Mouse (Mus musculus) limb, embryonic 11.5 days (tissue): ENCODE results near the gene Zbtb11. TPM values are rescaled to one million over a fixed set of nuclear protein-coding genes. Genes with fewer than 3 reads are reported as not detected.

Experiments
- ATAC-seq: fragments of 200-750 bp; cut with Nextera tagmentation; 2 replicates; pipeline ENCODE4 v1.8.0; 2017; ENCODE audit warnings: low read depth; ENCODE audit not compliant: insufficient number of reproducible peaks, low FRiP score, low TSS enrichment
- DNase-seq: peaks from one replicate; pipeline ENCODE4 v3.0.0-alpha.2; 2015; ENCODE audit warnings: low spot score
- H3K27ac ChIP-seq: fragments of 300-500 bp; sonication (generic); replicated peaks from 2 replicates; pipeline ENCODE4 v1.5.1; 2014; ENCODE audit warnings: low read depth, mild to moderate bottlenecking, low read length
- H3K27me3 ChIP-seq: fragments of 300-500 bp; sonication (generic); 2 replicates; pipeline ENCODE4 v1.6.1; 2014; ENCODE audit warnings: mild to moderate bottlenecking, low read length, mixed read lengths; ENCODE audit not compliant: control insufficient read depth, insufficient read depth
- H3K36me3 ChIP-seq: fragments of 300-500 bp; sonication (generic); 2 replicates; pipeline ENCODE4 v1.6.1; 2014; ENCODE audit warnings: mild to moderate bottlenecking, low read length, moderate library complexity, mixed read lengths; ENCODE audit not compliant: control insufficient read depth, insufficient read depth
- H3K4me1 ChIP-seq: fragments of 300-500 bp; sonication (generic); 2 replicates; pipeline ENCODE4 v1.6.1; 2014; ENCODE audit warnings: low read length, mixed read lengths; ENCODE audit not compliant: control insufficient read depth, insufficient read depth
- H3K4me2 ChIP-seq: fragments of 300-500 bp; sonication (generic); 2 replicates; pipeline ENCODE4 v1.6.1; 2014; ENCODE audit warnings: low read depth, mild to moderate bottlenecking, moderate library complexity; ENCODE audit not compliant: severe bottlenecking
- H3K4me3 ChIP-seq: fragments of 300-500 bp; sonication (generic); 2 replicates; pipeline ENCODE4 v1.5.1; 2014; ENCODE audit warnings: low read depth, low read length
- H3K9ac ChIP-seq: fragments of 300-500 bp; sonication (generic); 2 replicates; pipeline ENCODE4 v1.6.1; 2014; ENCODE audit warnings: mild to moderate bottlenecking, low read length
- H3K9me3 ChIP-seq: fragments of 300-500 bp; sonication (generic); 2 replicates; pipeline ENCODE4 v1.6.1; 2016; ENCODE audit warnings: low read length; ENCODE audit not compliant: control insufficient read depth
- WGBS: fragments of 180-500 bp; shearing (Covaris S2); extraction: QIAGEN DNeasy Blood & Tissue Kit; methylation state at CpG from one replicate; pipeline ENCODE4 v1.1.7; 2014; 5-methylcytosine and 5-hydroxymethylcytosine counted together
- polyA plus RNA-seq: library from polyadenylated mRNA; unstranded; fragments of >200 nt; fragmentation: Nextera tagmentation; extraction: Ambion mirVana; gene quantifications from 2 replicates; pipeline ENCODE4 v1.2.1, GENCODE M21; 2014

Zbtb11 gene
- polyA plus RNA-seq, 1 experiment from 2014 or later, result 18.0 TPM

- Histone ChIP-seq H3K4me2 (peak overlapping the region; percentile 56), H3K27ac (peak overlapping the region; percentile 69; the same call in 1 of the 2 replicates), H3K36me3 (peaks cover 15% of the 10 kb centered on the region; the same call in 1 of the 2 replicates), H3K9me3 (no peaks in the 10 kb centered on the region), H3K4me3 (peak overlapping the region; percentile 99), H3K9ac (peak overlapping the region; percentile 85), H3K4me1 (peaks cover 2% of the 10 kb centered on the region; the same call in 1 of the 2 replicates), H3K27me3 (no peaks in the 10 kb centered on the region)
- DNase-seq (peak; percentile 90), ATAC-seq (peak; percentile 87)
- 0% methylated on average over 55 of the region's 55 CpGs for WGBS
Measured at GRCm38 (mm10) chr16:55974256-55974902, 696 bp downstream of the Zbtb11 start.

GRCm38 (mm10) chr16:55974903-55975285 lies 1.2 kb downstream of the Zbtb11 start:
- Histone ChIP-seq H3K9ac (peak overlapping the region; percentile 85; the same call in 1 of the 2 replicates), H3K4me2 (peak overlapping the region; percentile 56), H3K36me3 (peaks cover 15% of the 10 kb centered on the region; the same call in 1 of the 2 replicates), H3K4me3 (peak overlapping the region; percentile 99), H3K27me3 (no peaks in the 10 kb centered on the region), H3K27ac (no peak overlapping the region), H3K4me1 (peaks cover 2% of the 10 kb centered on the region; the same call in 1 of the 2 replicates), H3K9me3 (no peaks in the 10 kb centered on the region)
- DNase-seq, result no peak
- WGBS, result 9% methylated on average over 14 of the region's 14 CpGs
- 0 out of 2 replicates have a peak, but pooled peaks have one; percentile 5 for ATAC-seq

GRCm38 (mm10) chr16:55986001-55986400 lies 12.3 kb downstream of the Zbtb11 start:
- Histone ChIP-seq H3K27ac (no peak overlapping the region), H3K4me3 (no peak overlapping the region), H3K4me1 (no peaks in the 10 kb centered on the region), H3K9ac (no peak overlapping the region), H3K27me3 (no peaks in the 10 kb centered on the region), H3K36me3 (peaks cover 7% of the 10 kb centered on the region), H3K4me2 (no peak overlapping the region), H3K9me3 (no peaks in the 10 kb centered on the region)
- no peak for DNase-seq
- no peak for ATAC-seq
- WGBS, result 91% methylated on average over 3 of the region's 3 CpGs

- Histone ChIP-seq H3K4me1 (no peaks in the 10 kb centered on the region), H3K4me3 (no peak overlapping the region), H3K36me3 (peaks cover 6% of the 10 kb centered on the region), H3K9ac (no peak overlapping the region), H3K4me2 (no peak overlapping the region), H3K27ac (no peak overlapping the region), H3K27me3 (no peaks in the 10 kb centered on the region), H3K9me3 (no peaks in the 10 kb centered on the region)
- no peak for DNase-seq
- WGBS, result 95% methylated on average over 4 of the region's 4 CpGs
- ATAC-seq, result no peak
Measured at GRCm38 (mm10) chr16:55990311-55990710, 16.6 kb downstream of the Zbtb11 start.

- Histone ChIP-seq H3K4me3 (no peak overlapping the region), H3K9ac (no peak overlapping the region), H3K9me3 (no peaks in the 10 kb centered on the region), H3K4me2 (no peak overlapping the region), H3K4me1 (no peaks in the 10 kb centered on the region), H3K36me3 (peaks cover 6% of the 10 kb centered on the region; the same call in 1 of the 2 replicates), H3K27ac (no peak overlapping the region), H3K27me3 (no peaks in the 10 kb centered on the region)
- no peak for DNase-seq
- WGBS, result 87% methylated on average over 2 of the region's 2 CpGs
- ATAC-seq, result no peak
Measured at GRCm38 (mm10) chr16:55994235-55994634, 20.6 kb downstream of the Zbtb11 start.

GRCm38 (mm10) chr16:56006798-56007197 lies 33.1 kb downstream of the Zbtb11 start:
- no peak for DNase-seq
- Histone ChIP-seq H3K4me3 (no peak overlapping the region), H3K4me1 (no peaks in the 10 kb centered on the region), H3K36me3 (peaks cover 13% of the 10 kb centered on the region; the same call in 1 of the 2 replicates), H3K9me3 (no peaks in the 10 kb centered on the region), H3K27ac (no peak overlapping the region), H3K9ac (no peak overlapping the region), H3K27me3 (no peaks in the 10 kb centered on the region), H3K4me2 (no peak overlapping the region)
- ATAC-seq, result no peak
- WGBS, result 96% methylated on average over 11 of the region's 11 CpGs

GRCm38 (mm10) chr16:56008862-56009261 lies 35.2 kb downstream of the Zbtb11 start:
- DNase-seq (no peak), ATAC-seq (no peak)
- H3K4me1 ChIP-seq, result no peaks in the 10 kb centered on the region
- no peak overlapping the region for H3K4me2 ChIP-seq
- H3K9ac ChIP-seq, result no peak overlapping the region
- WGBS, result 96% methylated on average over 1 of the region's 1 CpGs
- no peak overlapping the region for H3K4me3 ChIP-seq
- H3K36me3 ChIP-seq, result peaks cover 13% of the 10 kb centered on the region; the same call in 1 of the 2 replicates
- no peak overlapping the region for H3K27ac ChIP-seq
- no peaks in the 10 kb centered on the region for H3K9me3 ChIP-seq
- no peaks in the 10 kb centered on the region for H3K27me3 ChIP-seq

GRCm38 (mm10) chr16:56012789-56013743 lies 39.4 kb downstream of the Zbtb11 start:
- no peak overlapping the region for H3K9ac ChIP-seq
- peaks cover 10% of the 10 kb centered on the region; the same call in 1 of the 2 replicates for H3K36me3 ChIP-seq
- WGBS, result 88% methylated on average over 10 of the region's 10 CpGs
- no peaks in the 10 kb centered on the region for H3K9me3 ChIP-seq
- no peak overlapping the region for H3K4me3 ChIP-seq
- H3K27me3 ChIP-seq, result no peaks in the 10 kb centered on the region
- H3K4me1 ChIP-seq, result no peaks in the 10 kb centered on the region
- no peak overlapping the region for H3K4me2 ChIP-seq
- no peak overlapping the region for H3K27ac ChIP-seq
- DNase-seq (no peak), ATAC-seq (no peak)
